Mouse (Mus musculus): Measurements from ENCODE around the gene Rsad1.

Rsad1 gene

DNA sequence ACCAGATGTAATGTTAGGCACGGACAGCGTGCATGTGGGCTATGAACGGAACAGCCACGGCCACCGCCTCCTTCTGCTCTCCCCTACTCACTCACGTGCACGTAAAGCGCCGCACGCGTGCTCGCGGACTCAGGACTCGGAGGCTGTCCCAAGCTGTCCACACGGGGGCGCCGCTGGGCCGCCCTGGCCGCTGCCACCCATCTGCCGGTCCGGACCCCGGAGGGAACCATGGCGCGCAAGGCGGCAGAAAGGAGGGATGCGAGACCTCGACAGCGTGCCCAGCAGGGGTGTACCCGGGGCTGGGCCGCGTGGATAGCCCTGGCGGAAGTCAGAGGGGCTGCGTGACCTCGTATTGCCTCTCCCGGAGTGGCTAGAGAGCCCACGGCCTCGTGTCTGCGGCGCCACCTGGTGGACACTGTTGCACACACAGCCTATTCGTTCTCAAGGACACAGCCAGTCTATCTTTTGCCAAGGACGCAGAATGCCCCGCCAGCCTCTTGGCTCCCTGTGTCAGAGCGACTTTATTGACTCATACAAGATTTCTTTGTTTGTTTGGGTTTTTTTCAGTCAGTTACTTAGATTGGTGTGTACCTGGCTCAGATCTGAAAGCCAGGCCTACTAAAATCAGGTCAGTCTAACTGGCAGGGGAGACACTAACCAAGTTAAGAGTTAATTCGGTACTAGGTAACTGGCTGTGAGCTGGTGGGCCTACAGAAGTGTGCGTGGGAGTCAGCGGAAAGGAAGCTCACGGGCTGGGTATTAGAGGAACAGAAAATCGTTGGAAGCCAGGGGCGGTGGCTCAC lies at the start of gene Rsad1:
TSS of gene Rsad1 (minus strand) at position 368 of the 803 bp plus-strand sequence.
- ATAC-seq (ENCODE audit: insufficient number of reproducible peaks, low FRiP score, low TSS enrichment), result peak; percentile 92

DNA sequence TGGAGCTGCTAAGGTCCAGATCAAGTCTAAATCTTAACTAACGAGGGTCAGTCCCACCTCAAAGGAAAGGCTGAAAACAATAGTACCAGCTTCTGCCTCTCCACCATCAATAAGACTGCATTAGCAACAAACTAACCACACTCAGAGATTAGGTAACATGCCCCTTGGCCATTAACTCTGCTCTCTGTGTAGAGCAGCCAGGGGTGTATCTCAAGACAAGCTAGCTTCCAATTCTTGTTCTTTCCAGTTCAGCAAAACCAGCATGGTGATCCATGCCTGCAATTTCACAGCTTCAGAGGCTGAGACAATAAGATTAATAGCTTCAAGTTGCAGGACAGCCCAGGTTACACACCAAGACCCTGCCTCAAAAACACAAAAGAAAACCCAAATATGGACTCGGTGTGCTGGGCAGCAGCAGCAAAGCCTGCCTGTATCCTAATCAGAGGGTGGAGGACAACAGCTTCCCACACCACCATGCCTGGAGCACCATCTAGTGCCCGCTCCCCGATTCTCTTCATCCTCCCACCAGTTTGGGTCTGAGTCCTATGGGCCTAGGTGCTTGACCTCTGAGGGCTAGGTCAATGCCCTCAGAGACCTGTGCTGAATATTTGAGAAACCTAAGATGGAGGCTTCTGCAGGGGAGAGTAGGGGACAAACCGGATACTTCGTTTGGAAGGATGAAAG lies 49.5 kb upstream of the Rsad1 start:
- ATAC-seq (ENCODE audit: insufficient number of reproducible peaks, low FRiP score, low TSS enrichment), result no peak

DNA sequence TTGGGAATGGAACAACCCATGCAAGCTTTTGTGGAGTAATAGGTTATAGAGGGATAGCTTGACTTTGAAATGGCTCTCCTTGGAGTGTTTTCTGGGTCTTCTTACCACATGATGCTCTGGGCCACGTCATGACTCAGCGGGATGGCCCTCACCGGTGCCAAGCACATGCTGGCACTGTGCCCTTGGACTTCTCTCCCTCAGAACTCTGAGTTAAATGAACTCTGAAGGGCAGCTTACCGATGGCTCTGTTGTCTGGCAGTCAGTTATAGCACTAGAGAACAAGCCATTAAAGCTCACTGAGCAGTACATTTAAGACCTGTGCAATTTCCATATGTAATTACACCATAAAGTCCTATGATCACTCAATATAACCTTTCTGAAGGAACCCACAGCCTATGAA lies 48.3 kb upstream of the Rsad1 start:
- ATAC-seq (ENCODE audit: insufficient number of reproducible peaks, low FRiP score, low TSS enrichment), result no peak

DNA sequence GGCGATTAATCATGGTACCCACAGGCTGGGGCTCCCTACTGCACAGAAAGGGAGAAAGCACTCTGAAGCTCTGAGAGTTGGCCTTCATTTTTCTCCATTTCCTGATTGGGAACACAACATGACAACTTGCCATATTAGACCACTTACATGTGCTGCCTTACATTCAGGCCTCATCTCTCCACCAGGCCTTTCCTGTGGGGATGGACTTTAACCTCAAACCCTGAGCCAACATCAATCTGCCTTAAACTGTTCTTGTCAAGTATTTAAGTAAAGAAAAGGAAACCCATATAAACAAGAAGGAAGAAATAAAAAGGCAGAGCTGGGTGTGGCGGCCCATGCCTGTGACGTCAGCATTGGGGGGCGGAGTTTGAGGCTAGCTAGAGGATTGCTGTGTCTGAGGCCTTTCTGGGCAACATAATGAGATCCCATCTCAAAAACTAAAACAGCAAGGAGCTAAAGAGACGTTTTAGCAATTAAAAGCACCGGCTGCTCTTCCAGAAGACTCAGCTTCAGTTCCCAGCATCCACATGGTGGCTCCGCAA lies 47.3 kb upstream of the Rsad1 start:
- ATAC-seq (ENCODE audit: insufficient number of reproducible peaks, low FRiP score, low TSS enrichment), result no peak

DNA sequence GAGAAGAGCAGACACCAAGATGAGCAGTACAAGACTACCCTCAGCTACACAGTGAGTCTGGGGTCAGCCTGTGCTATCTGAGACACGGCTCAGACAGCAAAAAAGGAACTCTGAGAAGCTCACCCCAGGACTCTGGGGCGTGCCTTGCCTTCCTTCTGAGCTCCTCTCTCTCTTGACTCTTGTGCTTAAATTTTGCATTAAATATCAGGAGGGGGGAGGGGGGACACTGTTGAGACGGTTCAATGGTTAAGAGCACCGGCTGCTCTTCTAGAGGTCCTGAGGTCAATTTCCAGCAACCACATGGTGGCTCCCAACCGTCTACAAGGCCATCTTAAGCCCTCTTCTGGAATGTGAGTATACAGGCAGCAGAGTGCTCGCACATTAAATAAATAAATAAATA lies 38.5 kb upstream of the Rsad1 start:
- ATAC-seq (ENCODE audit: insufficient number of reproducible peaks, low FRiP score, low TSS enrichment), result no peak

DNA sequence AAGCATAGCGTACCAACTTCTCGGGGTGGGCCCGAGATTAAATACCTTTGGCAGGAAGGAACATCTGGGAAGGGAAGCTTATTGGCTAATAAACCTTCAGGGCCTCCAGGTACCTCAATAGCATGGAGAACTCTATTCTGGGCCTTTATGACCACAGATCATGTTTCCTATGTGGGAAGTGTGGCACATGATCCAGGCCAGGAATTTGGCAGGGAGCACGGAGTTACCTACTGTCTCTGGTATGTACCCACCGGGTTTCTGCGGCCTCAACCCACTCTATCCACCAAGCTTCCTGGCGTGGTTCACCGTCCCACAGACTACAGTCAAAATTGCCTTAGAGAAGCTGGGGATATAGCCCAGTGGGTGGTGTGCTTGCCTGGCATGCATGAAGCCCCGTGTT lies 36.0 kb upstream of the Rsad1 start:
- ATAC-seq (ENCODE audit: insufficient number of reproducible peaks, low FRiP score, low TSS enrichment), result no peak

DNA sequence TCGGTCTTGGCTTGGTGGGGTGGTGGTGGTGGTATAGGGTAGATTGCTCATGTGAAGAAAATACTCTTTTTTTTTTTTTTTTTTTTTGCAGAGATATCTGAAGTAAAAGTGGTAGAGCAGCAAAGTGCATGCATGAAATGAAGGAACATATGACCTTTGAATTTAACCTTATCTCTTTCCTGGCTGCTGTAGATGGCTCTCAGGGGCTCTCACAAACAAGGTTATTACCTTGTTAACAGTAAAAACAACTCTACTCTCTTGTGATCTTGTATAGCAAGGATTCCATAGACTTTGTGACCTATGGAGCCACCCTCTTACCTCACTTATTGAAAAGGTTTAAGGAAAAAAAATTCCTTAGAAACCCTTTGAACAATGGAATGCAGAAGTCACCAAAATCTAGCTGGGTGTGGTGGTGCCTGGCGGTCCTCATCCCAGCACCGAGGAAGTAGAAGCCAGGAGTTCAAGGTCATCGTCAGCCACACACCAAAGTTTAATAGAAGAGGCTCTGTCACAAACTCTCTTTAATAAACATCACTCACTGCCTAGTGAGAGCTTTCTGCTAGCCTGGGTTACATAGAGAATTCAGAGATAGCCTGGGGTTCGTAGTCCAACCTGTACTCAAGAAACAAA lies 31.2 kb upstream of the Rsad1 start:
- ATAC-seq (ENCODE audit: insufficient number of reproducible peaks, low FRiP score, low TSS enrichment), result no peak

DNA sequence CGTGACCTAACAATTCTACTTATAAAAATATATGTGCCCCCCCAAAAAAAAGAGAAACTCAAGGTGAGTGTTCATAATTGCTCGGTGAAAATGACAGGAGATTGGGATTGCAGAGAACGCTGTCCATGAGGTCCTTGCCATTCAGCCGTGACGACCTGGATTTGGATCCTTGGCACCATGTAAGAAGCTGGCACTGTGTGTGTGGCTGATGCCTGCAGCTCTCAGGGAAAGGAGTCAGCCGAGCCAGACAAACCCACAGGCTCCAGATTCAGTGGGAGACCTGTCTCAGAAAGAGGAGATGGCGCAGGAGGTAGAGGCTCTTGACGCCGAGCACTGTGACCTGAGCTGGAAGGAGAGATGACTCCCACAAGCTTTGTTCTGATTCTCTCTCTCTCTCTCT lies 27.3 kb upstream of the Rsad1 start:
- ATAC-seq (ENCODE audit: insufficient number of reproducible peaks, low FRiP score, low TSS enrichment), result no peak

DNA sequence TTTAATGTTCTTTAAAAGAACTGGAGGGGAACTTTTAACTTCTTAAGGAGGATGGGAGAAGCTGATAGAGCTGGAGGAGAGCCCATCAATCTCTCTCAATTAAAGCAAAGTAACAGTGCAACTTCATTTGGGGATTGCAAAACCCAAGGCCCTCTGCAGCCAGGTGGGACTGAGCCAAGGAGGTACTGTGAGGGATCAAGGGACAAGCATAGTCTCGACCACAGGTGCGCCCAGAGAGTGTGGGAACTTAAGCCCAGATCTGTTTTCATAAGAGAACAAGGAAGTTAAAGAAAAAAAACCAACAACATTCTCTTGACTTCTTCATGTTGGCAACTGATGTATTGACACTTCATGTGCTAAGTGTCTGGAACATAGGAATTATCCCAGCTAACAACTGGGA lies 26.0 kb upstream of the Rsad1 start:
- no peak for ATAC-seq (ENCODE audit: insufficient number of reproducible peaks, low FRiP score, low TSS enrichment)

DNA sequence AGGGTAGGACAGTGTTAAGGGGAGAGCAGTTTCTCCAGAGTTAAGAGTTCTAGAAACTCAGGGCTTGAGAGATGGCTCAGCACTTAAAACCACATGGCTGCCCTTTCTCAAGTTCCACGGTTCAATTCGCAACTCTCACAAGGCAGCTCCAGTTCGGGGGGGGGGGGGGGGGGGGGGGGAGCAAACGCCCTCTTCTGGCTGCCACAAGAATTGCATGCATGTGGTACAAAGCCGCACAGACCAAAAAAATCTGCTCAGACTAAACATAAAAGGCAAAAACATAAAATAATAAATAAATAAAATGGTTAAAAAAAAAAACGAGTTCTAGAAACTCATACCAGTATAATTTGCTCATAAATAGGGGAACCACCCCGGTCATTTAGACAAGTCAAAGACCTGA lies 25.5 kb upstream of the Rsad1 start:
- ATAC-seq (ENCODE audit: insufficient number of reproducible peaks, low FRiP score, low TSS enrichment), result no peak

DNA sequence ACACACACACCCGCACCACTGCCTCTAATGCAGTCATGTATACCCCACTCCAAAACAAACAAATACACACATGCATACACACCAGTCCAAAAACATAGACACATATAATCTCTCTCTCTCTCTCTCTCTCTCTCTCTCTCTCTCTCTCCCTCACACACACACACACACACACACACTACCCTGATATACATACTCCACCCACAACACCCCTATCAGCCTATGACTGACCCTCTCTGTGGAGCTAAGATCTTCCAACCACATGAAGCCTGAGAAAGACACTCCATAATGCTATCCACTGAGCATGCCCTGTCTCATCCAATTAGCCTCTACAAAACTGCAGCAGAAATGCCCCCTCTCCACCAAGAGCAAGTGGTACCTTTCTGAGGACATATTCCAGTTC lies 22.8 kb upstream of the Rsad1 start:
- no peak for ATAC-seq (ENCODE audit: insufficient number of reproducible peaks, low FRiP score, low TSS enrichment)

DNA sequence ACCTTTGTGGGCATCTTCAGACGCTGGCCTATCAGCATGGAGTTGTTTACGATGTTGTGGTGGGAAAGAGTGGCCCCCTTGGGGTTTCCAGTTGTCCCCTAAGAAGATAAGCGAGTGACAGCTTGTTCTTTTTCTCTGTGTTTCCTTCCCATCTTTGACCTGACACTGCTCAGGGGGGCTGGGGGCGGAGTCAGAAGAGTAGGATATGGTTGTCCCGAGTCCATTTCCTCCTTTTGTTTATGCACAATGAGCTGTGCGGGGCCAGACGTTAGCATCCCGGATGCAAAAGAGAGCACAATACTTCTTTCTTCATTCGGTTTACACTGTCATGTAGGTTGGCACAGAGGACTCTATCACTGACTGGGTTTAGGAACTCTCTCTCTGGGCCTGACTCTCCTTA lies 21.6 kb upstream of the Rsad1 start:
- ATAC-seq (ENCODE audit: insufficient number of reproducible peaks, low FRiP score, low TSS enrichment), result no peak

DNA sequence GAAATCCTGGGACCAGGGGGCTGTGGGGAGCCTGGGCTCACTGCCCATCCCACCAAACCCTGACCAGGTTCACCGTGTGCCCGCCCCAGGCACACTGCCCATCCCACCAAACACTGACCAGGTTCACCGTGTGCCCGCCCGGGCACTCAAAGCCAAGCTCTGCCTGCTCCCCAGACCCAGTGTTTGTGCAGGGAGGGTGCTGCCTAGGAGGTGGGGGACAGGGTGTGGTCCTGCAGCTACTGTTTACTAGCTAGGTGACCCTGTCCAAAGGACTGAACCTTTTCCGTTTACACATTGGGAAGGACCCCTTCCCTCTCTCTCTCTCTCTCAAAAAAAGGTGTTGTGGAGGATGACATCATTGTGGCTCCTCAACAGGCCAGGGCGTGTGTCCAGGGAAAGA lies 18.3 kb upstream of the Rsad1 start:
- ATAC-seq (ENCODE audit: insufficient number of reproducible peaks, low FRiP score, low TSS enrichment), result no peak

DNA sequence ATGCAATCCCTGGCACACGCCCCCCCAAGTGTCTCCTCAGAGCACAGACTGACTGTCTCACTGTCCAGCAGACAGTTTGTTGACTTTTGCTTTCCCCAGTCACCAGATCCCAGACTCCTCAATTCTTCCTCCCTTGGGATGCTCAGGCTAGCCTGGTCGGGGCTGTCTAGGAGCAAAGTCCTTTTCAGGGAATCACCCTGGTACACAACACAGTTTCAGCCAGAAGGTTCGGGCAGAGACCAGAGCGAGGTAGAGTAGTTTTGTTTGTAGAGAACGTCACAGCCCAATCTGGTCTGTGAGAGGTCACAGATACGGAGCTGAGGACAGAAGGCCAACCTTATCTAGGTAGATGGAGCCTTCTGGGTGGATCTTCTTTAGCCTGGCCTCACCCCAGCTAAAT lies 17.5 kb upstream of the Rsad1 start:
- no peak for ATAC-seq (ENCODE audit: insufficient number of reproducible peaks, low FRiP score, low TSS enrichment)

DNA sequence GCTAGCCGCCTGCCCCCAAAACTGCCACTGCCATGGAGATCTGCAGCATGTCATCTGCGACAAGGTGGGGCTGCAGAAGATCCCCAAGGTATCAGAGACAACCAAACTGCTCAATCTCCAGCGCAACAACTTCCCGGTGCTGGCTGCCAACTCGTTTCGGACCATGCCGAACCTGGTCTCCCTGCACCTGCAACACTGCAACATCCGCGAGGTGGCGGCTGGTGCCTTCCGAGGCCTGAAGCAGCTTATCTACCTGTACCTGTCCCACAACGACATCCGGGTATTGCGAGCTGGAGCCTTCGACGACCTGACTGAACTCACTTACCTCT lies 16.1 kb upstream of the Rsad1 start:
- ATAC-seq (ENCODE audit: insufficient number of reproducible peaks, low FRiP score, low TSS enrichment), result no peak

DNA sequence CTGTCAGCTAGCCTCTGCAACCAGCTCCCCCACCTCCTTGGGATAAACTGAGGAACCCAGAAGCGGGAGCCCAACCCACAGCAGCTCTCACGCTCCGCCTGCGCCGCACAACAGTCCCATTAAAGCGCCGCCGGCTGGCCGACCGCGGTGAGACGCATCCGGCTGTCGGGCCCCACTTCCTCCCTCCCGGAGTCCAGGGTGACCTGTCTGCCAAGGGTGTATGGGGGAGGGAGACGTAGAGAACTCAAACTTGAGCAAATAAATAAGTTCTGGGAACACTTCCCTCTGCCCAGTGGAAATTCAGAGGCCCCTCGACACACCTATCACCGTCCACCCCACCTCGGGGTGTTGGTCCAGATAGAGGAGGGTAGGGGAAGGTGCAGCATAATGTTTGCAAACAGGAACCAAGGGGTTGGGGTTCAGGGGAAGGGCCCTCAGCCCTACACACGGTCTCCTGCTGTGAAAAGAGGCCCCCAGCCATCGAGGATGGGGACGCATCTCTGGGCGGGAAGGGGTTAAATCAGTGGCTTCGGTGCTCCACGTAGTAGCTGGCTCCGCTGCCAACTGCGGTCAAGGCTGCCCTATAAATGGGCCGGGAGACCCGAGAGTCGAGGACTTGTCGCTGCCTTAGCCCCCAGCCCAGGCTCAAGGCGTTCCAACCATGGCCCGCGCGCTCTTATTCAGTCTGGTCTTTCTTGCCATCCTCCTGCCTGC lies 15.5 kb upstream of the Rsad1 start, which contains the start of gene Chad:
TSS of gene Chad (plus strand) at position 611 of the 714 bp plus-strand sequence.
- no peak for ATAC-seq (ENCODE audit: insufficient number of reproducible peaks, low FRiP score, low TSS enrichment)

DNA sequence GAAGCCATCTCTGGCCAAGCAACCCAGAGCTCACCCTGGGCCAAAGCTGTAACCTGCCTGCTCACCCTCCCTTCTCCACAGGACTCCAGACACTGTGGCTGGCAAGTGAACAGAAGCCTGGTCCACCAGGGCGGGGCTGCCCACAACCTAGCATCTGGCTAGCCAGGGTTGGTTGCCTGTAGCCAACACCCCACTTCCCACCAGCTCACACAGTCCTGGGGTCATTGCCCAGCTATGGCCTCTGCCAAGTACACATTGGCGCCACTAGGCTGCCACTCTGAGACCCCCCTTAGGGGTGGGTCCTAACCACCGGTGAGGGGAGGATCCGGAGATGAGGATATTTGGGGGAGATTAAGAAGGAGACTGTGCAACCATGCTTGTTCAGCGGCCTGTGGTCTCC lies 14.8 kb upstream of the Rsad1 start:
- no peak for ATAC-seq (ENCODE audit: insufficient number of reproducible peaks, low FRiP score, low TSS enrichment)

DNA sequence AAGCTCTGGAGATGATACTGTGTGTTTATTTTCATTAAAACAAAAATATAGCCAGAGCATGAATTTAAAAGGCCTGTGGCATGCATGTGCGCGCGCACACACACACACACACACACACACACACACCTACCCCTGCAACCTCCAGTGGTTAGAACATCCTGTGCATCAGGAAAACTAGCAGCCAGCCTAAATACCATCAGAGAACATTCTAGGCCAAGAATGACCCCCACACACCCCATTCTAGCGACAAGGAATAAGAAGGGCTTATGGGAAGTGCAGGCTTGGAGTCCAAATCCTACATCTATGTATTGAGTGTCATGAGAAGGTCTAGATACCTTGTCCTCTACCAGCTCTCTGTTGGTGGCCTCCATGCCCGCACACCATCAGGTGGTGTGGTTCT lies 14.3 kb upstream of the Rsad1 start:
- no peak for ATAC-seq (ENCODE audit: insufficient number of reproducible peaks, low FRiP score, low TSS enrichment)

DNA sequence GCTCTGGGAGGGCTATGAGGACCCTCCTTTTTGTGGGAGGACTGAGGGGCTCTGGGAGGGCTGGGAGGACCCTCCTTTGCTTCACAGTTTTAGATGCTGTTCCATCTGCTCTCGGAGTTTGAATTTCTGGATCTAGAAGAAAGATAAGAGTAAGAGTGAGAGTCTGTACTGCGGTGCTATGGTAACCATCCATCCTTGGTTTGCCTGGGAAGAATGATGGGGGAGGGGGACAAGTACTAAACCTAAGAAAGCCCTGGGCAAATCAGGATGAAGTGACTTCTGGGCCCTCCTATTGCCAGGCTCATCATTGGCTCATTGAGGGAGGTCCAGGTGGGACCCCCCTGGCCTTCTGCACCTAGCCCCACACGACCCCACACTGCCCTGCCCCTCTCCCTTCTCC lies 9.2 kb upstream of the Rsad1 start:
- ATAC-seq (ENCODE audit: insufficient number of reproducible peaks, low FRiP score, low TSS enrichment), result no peak

DNA sequence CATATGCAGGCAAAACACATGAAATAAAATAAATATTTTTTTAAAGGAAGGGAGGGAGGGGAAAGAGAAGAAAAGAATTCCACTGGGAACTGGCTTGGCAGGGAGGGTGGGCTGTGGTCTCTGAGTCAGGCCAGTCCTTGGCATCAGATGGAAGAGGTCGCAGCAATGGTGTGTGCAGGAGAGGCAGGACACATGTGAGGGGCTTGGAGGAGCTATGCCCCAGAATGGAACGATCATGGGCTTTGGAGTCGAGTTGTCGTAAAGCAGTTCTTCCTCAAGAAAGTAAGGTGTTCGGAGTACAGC lies 1.3 kb upstream of the Rsad1 start:
- ATAC-seq (ENCODE audit: insufficient number of reproducible peaks, low FRiP score, low TSS enrichment), result no peak

All from cerebellum, adult (tissue).